Mouse (Mus musculus) embryonic facial prominence, embryonic 14.5 days (tissue): ENCODE data around the gene Tnnt1. TPM values are rescaled to one million over a fixed set of nuclear protein-coding genes. Genes with fewer than 3 reads are reported as not detected.

Experiments used
- ATAC-seq: fragments of 200-750 bp; cut with Nextera tagmentation; 2 replicates; pipeline ENCODE4 v1.8.0; 2017; ENCODE audit warnings: low read depth, moderate number of reproducible peaks, moderate TSS enrichment
- DNase-seq: peaks from one replicate; pipeline ENCODE4 v3.0.0-alpha.2; 2015; ENCODE audit warnings: low spot score
- H3K27ac ChIP-seq: fragments of 300-500 bp; sonication (generic); replicated peaks from 2 replicates; pipeline ENCODE4 v1.5.1; 2014; ENCODE audit warnings: low read depth, mild to moderate bottlenecking, low read length, moderate library complexity
- H3K27me3 ChIP-seq: fragments of 300-500 bp; sonication (generic); replicated peaks from 2 replicates; pipeline ENCODE4 v1.6.1; 2014; ENCODE audit warnings: low read length; ENCODE audit not compliant: control insufficient read depth, insufficient read depth
- H3K36me3 ChIP-seq: fragments of 300-500 bp; sonication (generic); 2 replicates; pipeline ENCODE4 v1.6.1; 2014; ENCODE audit warnings: low read length, mixed read lengths; ENCODE audit not compliant: control insufficient read depth, insufficient read depth
- H3K4me1 ChIP-seq: fragments of 300-500 bp; sonication (generic); 2 replicates; pipeline ENCODE4 v1.6.1; 2014; ENCODE audit warnings: antibody characterized with exemption, low read length; ENCODE audit not compliant: control insufficient read depth, insufficient read depth
- H3K4me2 ChIP-seq: fragments of 300-500 bp; sonication (generic); 2 replicates; pipeline ENCODE4 v1.6.1; 2014; ENCODE audit warnings: low read depth, mild to moderate bottlenecking, low read length, moderate library complexity, mixed read lengths
- H3K4me3 ChIP-seq: fragments of 300-500 bp; sonication (generic); 2 replicates; pipeline ENCODE4 v1.5.1; 2014; ENCODE audit warnings: low read depth, mild to moderate bottlenecking, low read length
- H3K9ac ChIP-seq: fragments of 300-500 bp; sonication (generic); 2 replicates; pipeline ENCODE4 v1.6.1; 2014; ENCODE audit warnings: low read depth, mild to moderate bottlenecking, low read length, moderate library complexity, mixed read lengths
- H3K9me3 ChIP-seq: fragments of 300-500 bp; sonication (generic); 2 replicates; pipeline ENCODE4 v1.6.1; 2016; ENCODE audit warnings: low read length; ENCODE audit not compliant: control insufficient read depth
- WGBS: fragments of 180-500 bp; shearing (Covaris S2); extraction: QIAGEN DNeasy Blood & Tissue Kit; methylation state at CpG from one replicate; pipeline ENCODE4 v1.1.7; 2014; 5-methylcytosine and 5-hydroxymethylcytosine counted together
- polyA plus RNA-seq: library from polyadenylated mRNA; unstranded; fragments of >200 nt; fragmentation: Nextera tagmentation; extraction: Ambion mirVana; gene quantifications from 2 replicates; pipeline ENCODE4 v1.2.1, GENCODE M21; 2014

The Tnnt1 gene
- polyA plus RNA-seq, 1 experiment from 2014 or later: 459 TPM

- peaks cover 22% of the 10 kb centered on the region for H3K4me1 ChIP-seq
- no peaks in the 10 kb centered on the region for H3K9me3 ChIP-seq
- no peak overlapping the region for H3K27ac ChIP-seq
- WGBS: 83% methylated on average over 4 of the region's 4 CpGs
- no peak overlapping the region for H3K9ac ChIP-seq
- no peak overlapping the region for H3K4me3 ChIP-seq
- DNase-seq (no peak), ATAC-seq (no peak)
- no peaks in the 10 kb centered on the region for H3K36me3 ChIP-seq
- no peaks in the 10 kb centered on the region for H3K27me3 ChIP-seq
- H3K4me2 ChIP-seq: no peak overlapping the region
Measured at GRCm38 (mm10) chr7:4503100-4503499, 13.1 kb downstream of the Tnnt1 start.

DNA sequence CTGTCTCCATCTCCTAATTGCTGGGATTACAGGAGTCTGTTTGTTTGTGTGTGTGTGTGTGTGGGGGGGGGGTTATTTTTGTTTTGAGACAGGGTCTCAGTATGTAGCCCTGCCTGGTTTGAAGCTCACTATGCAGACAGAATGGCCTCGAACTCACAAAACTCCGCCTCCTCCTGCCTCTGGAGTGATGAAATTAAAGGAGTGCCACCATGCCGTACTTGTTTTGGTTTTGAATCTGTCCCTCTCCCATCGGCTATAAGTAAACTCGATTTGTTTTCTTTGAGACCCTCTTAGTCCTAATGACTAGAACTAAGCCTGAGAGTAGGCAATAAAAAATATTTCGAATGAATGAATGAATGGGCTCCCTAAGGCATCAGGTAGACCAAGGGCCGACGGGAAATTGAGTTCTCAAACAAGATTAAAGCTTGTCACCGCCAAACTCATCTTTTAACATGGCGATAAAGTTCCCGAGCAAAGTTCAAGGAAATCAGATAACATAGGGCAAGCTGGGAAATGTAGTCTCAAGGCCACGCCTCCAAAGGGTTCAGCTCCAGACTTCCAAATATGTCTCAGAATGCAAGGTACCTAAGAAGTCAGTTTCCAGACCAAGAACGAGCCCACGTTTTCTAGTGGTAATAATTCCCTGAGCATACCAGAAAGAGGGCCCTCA, 13.6 kb downstream of the Tnnt1 start:
- H3K27me3 ChIP-seq: no peaks in the 10 kb centered on the region
- ATAC-seq (no peak), DNase-seq (peak; percentile 88)
- H3K36me3 ChIP-seq: no peaks in the 10 kb centered on the region
- H3K9ac ChIP-seq: peak overlapping the region; percentile 96; the same call in 1 of the 2 replicates
- no peaks in the 10 kb centered on the region for H3K9me3 ChIP-seq
- H3K4me2 ChIP-seq: peak overlapping the region; percentile 66
- H3K27ac ChIP-seq: peak overlapping the region; percentile 86; the same call in 1 of the 2 replicates
- WGBS: 8% methylated on average over 14 of the region's 14 CpGs
- H3K4me3 ChIP-seq: peak overlapping the region; percentile 87
- H3K4me1 ChIP-seq: peaks cover 22% of the 10 kb centered on the region

DNA sequence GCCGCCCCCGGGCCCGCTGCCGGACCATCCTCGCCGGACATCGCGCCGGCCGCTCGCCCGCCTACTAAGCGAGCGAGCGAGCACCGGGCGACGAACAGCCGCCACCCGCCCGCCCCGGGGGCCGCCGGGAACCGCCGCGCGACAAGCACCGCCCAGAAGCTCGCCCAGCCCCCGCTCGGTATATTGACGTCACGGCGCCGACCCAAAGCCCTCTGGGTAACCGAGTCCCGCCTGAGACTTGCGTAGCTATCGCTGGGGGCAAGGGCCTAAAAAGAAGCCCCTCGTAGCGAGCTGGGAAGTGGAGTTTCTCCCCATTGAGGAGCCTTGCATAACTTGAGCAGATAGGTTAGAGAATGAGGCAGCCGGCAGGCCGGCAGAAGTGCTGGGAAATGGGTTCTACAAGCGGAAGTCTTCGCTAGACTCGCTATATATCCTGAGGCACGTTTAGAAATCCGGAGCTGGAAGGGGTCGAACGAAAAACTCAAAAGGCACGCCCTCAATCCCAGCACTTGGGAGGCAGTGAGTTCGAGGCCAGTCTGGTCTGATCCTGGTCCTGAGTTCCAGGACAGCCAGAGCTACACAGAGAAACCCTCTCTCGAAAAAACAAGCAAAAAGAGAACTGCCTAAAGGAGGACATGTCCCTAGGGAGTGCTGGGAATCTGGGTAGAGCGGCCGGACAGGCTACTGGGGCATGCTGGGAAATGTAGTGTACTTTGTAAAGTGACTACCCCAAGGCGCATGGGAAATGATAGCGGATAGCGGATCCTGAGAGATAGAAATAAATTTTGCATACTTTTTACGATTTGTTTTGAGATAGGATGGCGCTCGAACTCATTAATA, 14.4 kb downstream of the Tnnt1 start, which contains the start of gene Ppp1r12c:
Ppp1r12c (minus strand) TSS at position 123 of the 840 bp plus-strand sequence.
- peak within 1 kb of the TSS; percentile 86 for H3K27ac ChIP-seq
- under 1% methylated on average over 35 of the region's 62 CpGs for WGBS
- ATAC-seq: peak; percentile 95

GRCm38 (mm10) chr7:4500892-4501471, 15.2 kb downstream of the Tnnt1 start:
- H3K4me3 ChIP-seq: peak overlapping the region; percentile 87
- DNase-seq: no peak
- H3K4me1 ChIP-seq: peaks cover 22% of the 10 kb centered on the region
- H3K27me3 ChIP-seq: no peaks in the 10 kb centered on the region
- peak overlapping the region; percentile 66 for H3K4me2 ChIP-seq
- peak overlapping the region; percentile 86 for H3K27ac ChIP-seq
- peak overlapping the region; percentile 96 for H3K9ac ChIP-seq
- no peaks in the 10 kb centered on the region for H3K9me3 ChIP-seq
- ATAC-seq: peak; percentile 28
- WGBS: under 1% methylated on average over 10 of the region's 52 CpGs
- 0 out of 2 replicates have a peak, but pooled peaks cover 13% of the 10 kb centered on the region for H3K36me3 ChIP-seq

More for the DNA sequence above, 14.4 kb downstream of the Tnnt1 start, which contains the start of gene Ppp1r12c:
- 0 out of 2 replicates have a peak, but pooled peaks cover 7% of the 10 kb centered on the region for H3K36me3 ChIP-seq
- H3K4me2 ChIP-seq: peak within 1 kb of the TSS; percentile 66
- peak within 1 kb of the TSS; percentile 87 for H3K4me3 ChIP-seq
- peak within 1 kb of the TSS; percentile 96 for H3K9ac ChIP-seq
- no peaks in the 10 kb centered on the region for H3K27me3 ChIP-seq
- H3K4me1 ChIP-seq: peaks cover 22% of the 10 kb centered on the region
- peak; percentile 97 for DNase-seq
- no peaks in the 10 kb centered on the region for H3K9me3 ChIP-seq

- Histone ChIP-seq H3K9ac (peak overlapping the region; percentile 49; the same call in 1 of the 2 replicates), H3K4me2 (peak overlapping the region; percentile 66; the same call in 1 of the 2 replicates), H3K4me1 (peaks cover 22% of the 10 kb centered on the region), H3K4me3 (no peak overlapping the region), H3K27ac (no peak overlapping the region), H3K9me3 (no peaks in the 10 kb centered on the region), H3K27me3 (no peaks in the 10 kb centered on the region), H3K36me3 (peaks cover 17% of the 10 kb centered on the region; the same call in 1 of the 2 replicates)
- ATAC-seq (no peak), DNase-seq (no peak)
- 90% methylated on average over 4 of the region's 4 CpGs for WGBS
Measured at GRCm38 (mm10) chr7:4499034-4499433, 17.1 kb downstream of the Tnnt1 start.

DNA sequence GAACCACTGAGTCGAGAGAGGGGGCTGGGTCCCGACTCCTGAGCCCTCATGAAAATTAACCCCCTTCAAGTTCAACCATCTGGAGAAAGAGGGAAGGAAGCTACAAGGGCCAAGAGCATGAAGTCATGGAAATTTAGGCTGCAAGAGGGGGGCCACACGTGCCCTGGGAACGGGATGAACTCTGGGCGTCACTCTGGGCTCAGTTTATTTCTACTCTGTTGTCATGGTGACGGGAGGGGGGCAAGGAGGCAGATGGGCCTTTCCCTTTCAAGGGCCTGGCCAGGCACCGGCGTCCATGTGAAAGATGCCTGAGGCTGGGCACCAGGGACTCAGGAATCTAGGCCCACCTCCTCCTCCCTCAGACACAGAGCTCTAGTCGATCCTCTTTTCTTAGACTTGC, 17.9 kb downstream of the Tnnt1 start:
- H3K27ac ChIP-seq: no peak overlapping the region
- H3K4me3 ChIP-seq: no peak overlapping the region
- ATAC-seq: no peak; the same call in 1 of the 2 replicates

DNA sequence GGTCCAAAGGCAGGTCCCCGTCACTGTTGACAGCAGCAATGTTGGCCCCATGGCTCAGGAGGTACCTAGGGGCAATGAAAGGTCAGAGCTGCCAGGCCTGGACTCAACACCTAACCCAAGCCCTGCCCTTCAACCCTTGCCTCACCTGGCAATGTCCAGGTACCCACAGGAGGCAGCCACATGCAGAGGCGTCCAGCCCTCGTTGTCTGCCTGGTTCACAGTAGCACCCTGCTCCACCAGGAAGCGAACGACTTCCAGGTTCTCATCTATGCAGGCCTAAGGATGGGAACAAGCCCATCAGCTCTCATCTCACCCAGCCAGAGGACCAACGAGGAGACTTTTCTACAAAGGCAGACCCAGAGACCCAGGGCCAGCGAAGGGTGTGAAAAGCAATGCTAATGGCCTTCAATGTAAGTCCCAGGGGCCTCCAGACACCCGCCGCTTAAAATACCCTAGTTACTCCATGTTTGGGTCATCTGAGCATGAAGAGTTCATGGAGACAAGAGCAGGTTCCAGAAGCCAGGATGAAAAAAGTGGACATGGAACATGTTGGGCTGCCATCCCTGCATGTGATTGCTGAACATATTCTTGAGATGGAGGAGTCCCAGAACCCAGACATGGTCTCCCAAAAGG, 18.8 kb downstream of the Tnnt1 start:
- 91% methylated on average over 9 of the region's 9 CpGs for WGBS
- H3K9ac ChIP-seq: no peak overlapping the region
- no peak for DNase-seq
- no peak overlapping the region for H3K27ac ChIP-seq
- H3K4me3 ChIP-seq: no peak overlapping the region
- no peaks in the 10 kb centered on the region for H3K27me3 ChIP-seq
- H3K4me2 ChIP-seq: no peak overlapping the region
- peaks cover 22% of the 10 kb centered on the region for H3K4me1 ChIP-seq
- no peak for ATAC-seq
- H3K36me3 ChIP-seq: peaks cover 17% of the 10 kb centered on the region; the same call in 1 of the 2 replicates
- no peaks in the 10 kb centered on the region for H3K9me3 ChIP-seq

More for the DNA sequence above, 17.9 kb downstream of the Tnnt1 start:
- H3K27me3 ChIP-seq: no peaks in the 10 kb centered on the region
- H3K4me1 ChIP-seq: peaks cover 22% of the 10 kb centered on the region
- peaks cover 17% of the 10 kb centered on the region; the same call in 1 of the 2 replicates for H3K36me3 ChIP-seq
- peak; percentile 76 for DNase-seq
- peak overlapping the region; percentile 66; the same call in 1 of the 2 replicates for H3K4me2 ChIP-seq
- H3K9me3 ChIP-seq: no peaks in the 10 kb centered on the region
- 37% methylated on average over 5 of the region's 9 CpGs for WGBS
- peak overlapping the region; percentile 49 for H3K9ac ChIP-seq

GRCm38 (mm10) chr7:4496468-4496867, 19.7 kb downstream of the Tnnt1 start:
- no peak for ATAC-seq
- 88% methylated on average over 3 of the region's 3 CpGs for WGBS
- H3K4me3 ChIP-seq: no peak overlapping the region

More at GRCm38 (mm10) chr7:4496468-4496867, 19.7 kb downstream of the Tnnt1 start:
- no peak for DNase-seq
- Histone ChIP-seq H3K9me3 (no peaks in the 10 kb centered on the region), H3K9ac (no peak overlapping the region), H3K4me1 (peaks cover 22% of the 10 kb centered on the region), H3K4me2 (no peak overlapping the region), H3K36me3 (peaks cover 24% of the 10 kb centered on the region; the same call in 1 of the 2 replicates), H3K27ac (no peak overlapping the region), H3K27me3 (no peaks in the 10 kb centered on the region)
